Comparison of ENCODE assay signal across 9 mouse cellular contexts in the genomic region with DNA sequence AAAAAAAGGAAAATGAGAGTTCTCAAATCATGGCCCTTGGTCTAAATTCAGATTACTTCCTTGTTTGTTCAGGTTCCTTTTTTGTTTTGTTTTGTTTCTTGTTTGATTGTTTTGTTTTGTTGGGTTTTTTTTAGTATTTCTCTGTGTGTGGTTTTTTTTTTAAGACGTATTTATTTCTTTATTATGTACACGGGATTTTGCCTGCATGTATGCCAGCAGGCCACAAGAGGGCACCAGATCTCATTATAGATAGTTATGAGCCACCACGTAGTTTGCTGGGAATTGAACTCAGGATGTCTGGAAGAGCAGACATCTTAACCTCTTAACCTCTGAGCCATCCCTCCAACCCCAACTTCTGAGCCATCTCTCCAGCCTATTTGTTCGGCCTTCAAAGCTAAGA. TPM values are rescaled to one million over a fixed set of nuclear protein-coding genes. Genes with fewer than 3 reads are reported as not detected.
DNase-seq lines count a peak whose midpoint lies in the region; ATAC-seq and TF ChIP-seq lines count a peak whose summit lies in the region.
"Had no signal": no experiment of that assay in that cellular context is flagged by ENCODE, and none has a peak within 500 bp of the region (broad histone marks: within the 10 kb centered on the region; RNA-seq: fewer than 3 reads in every experiment).

No protein-coding gene starts in this region.

- H3K27ac ChIP-seq in gastrocnemius, adult 2 months: no peak overlapping the region
- H3K27ac ChIP-seq: limb, embryonic 13.5 days had no signal

- TF ChIP-seq CTCF in gastrocnemius, adult 2 months (IDR thresholded peaks at IDR 0.05): peak; percentile 80

- H3K4me3 ChIP-seq in gastrocnemius, adult 2 months: no peak overlapping the region
- H3K4me3 ChIP-seq: limb, embryonic 13.5 days had no signal

- intact Hi-C loops in gastrocnemius, adult 2 months (cut with DNase I): no loop called here

- peak; percentile 52; the same call in 1 of the 2 replicates for ATAC-seq in common myeloid progenitor, adult 5-6 weeks (replicated peaks; ENCODE audit: low read depth, poor library complexity, severe bottlenecking)

- DNase-seq in gastrocnemius, adult 2 months: peak; percentile 23
- no peak for DNase-seq in gastrocnemius, postnatal 4 days (ENCODE audit: low spot score in 2 of 2)
- peak; percentile 53 for DNase-seq in testis, postnatal 10 days (ENCODE audit: low spot score)
- no peak for DNase-seq in testis, postnatal 14 days (ENCODE audit: low spot score)
- peak; percentile 47 for DNase-seq in lung, postnatal 10 days
- DNase-seq in ovary, postnatal 10 days (ENCODE audit: low spot score): no peak
- no peak for DNase-seq in ovary, postnatal 36 days (ENCODE audit: low spot score)

RNA-seq across cellular contexts. Expression of gene Saxo1, which starts 20.2 kb away (rescaled TPM):
- not detected for total RNA-seq in gastrocnemius, adult 2 months (2021)
- total RNA-seq in gastrocnemius, postnatal 4 days (2021): under 1 TPM in 1 of 2 experiments, not detected in 1; 0.32 TPM
- total RNA-seq in common myeloid progenitor, adult 5-6 weeks (2017): not detected in 2 replicates

RNA-seq across cellular contexts. Expression of gene Rraga, which starts 37.5 kb away (rescaled TPM):
- 10 to 100 TPM; 43.5 to 54.4 TPM for total RNA-seq in gastrocnemius, adult 2 months (2021)
- 10 to 100 TPM; 62.3 to 65.4 TPM for total RNA-seq in gastrocnemius, postnatal 4 days (2021)
- total RNA-seq in common myeloid progenitor, adult 5-6 weeks (2017): 13.5 and 14.3 TPM in 2 replicates

Comparison
In these comparisons a context has a peak if more than half of its experiments do, and no peak if none do; other contexts are left out.
1. DNase-seq: peak in gastrocnemius, adult 2 months (single experiment), testis, postnatal 10 days (single experiment) and lung, postnatal 10 days (single experiment); none in gastrocnemius, postnatal 4 days (0 of 2), testis, postnatal 14 days (single experiment), ovary, postnatal 10 days (single experiment) and ovary, postnatal 36 days (single experiment).